Mouse (Mus musculus) liver, embryonic 14.5 days (tissue): ENCODE measurements around the gene Plekhj1.

Source experiments
- CTCF ChIP-seq: IDR thresholded peaks from 2 replicates; pipeline ENCODE4 v1.5.1; 2016; ENCODE audit warnings: antibody characterized with exemption, low read depth, control low read depth
- EP300 ChIP-seq: IDR thresholded peaks from 2 replicates; pipeline ENCODE4 v1.6.1; 2016; ENCODE audit warnings: antibody characterized with exemption, low read depth

GRCm38 (mm10) chr10:80775731-80776130 lies 22.7 kb downstream of the Plekhj1 start:
- TF ChIP-seq CTCF (no peak), EP300 (no peak)
